Mouse (Mus musculus): ENCODE results near the gene Rps6.

- TF ChIP-seq POLR2A (IDR thresholded peaks at IDR 0.05; ENCODE audit: low read depth, low read length) = no peak
- no peak for TF ChIP-seq CTCF (IDR thresholded peaks at IDR 0.05; ENCODE audit: extremely low read depth, insufficient read depth, insufficient read length, insufficient replicate concordance)
These were observed 42.4 kb downstream of the Rps6 start for GRCm38 (mm10) chr4:86814850-86815249.
